Mouse (Mus musculus) T-helper 17 cell (primary cell): ENCODE measurements around the gene 6030452D12Rik.

Experiments
- in situ Hi-C, 2 experiments: fragments of 300-600 bp; cut with MboI, MseI; formaldehyde crosslinking; loops; 1 replicate in 1 of 2; 2 replicates in 1 of 2; pipeline ENCODE4 v1.15.1; 2025; ENCODE audit warnings: high pct_unique_total_duplicates in 2 of 2

Gene 6030452D12Rik

DNA sequence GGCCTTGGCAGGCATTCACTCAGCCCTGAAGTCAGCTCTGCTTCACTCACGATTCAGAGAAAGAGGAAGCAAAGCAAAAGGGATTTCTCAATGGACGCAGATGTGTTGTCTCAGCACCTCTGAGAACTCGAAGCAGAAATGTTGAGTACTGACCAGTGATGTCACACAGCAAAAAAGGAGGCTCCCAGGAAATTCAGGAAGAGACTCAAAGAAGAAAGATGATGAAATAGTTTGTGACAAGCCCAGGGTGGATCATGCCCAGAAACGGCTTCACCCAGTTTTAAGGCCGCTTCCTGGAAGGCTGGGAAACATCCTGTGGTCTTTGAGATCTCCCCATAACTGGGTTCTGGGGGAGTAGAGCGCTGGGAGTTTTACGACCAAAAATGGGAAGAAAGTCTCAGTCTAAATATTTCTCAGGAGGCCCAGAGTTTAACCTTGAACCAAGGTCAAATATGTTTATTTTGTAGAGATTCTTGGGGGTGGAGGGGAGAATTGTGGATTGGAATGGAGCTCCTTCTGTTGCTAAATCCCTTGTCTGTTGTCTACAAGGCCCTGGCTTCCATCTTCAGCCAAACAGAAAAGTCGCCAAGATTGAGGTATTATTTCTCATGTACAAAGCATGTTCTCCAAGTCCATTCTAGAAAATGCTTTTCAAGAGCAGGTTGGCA lies at the start of gene 6030452D12Rik:
6030452D12Rik (plus strand) TSS at position 505 of the 668 bp plus-strand sequence.
- in situ Hi-C loops: no loop called here

DNA sequence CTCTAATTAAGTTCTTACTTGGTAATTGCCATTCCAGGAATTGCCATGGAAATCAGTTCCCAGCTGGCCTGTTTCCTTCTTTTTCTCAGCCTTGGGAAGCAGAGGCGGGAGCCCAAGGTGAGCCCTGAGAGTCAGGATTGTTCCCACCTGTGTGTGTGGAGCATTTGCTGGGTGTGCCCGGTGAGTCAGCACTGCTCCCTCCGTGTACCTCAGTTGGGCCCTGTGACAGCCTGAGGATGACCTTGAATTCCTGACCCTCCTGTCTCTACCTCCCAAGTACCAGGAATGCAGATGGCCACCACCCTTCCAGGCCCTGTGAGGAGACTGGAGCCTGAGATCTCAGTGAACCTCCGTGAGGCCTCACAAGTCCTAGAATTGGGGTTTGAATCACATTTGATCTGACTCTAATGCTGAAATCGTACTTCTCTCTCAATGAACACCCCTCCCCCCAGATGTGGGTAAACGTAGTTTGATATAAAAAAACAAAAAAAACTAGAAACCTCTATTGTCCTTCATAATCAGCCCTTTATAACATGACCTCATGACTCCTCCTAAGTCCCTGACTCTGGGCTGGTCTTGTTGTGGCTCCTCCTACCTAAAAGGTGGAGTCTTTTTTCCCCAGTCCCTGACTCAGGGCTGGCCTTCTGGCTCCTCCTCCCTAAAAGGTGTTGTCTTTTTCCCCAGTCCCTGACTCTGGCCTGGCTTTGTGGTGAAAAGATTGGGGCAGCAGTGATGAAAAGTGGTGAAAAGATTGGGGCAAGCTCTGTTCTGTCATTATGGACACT lies 48.8 kb upstream of the 6030452D12Rik start:
- in situ Hi-C loops: loop anchor here in 1 of 2 experiments (10.0 kb wide), 1 partner anchor 293 kb away; no protein-coding TSS in a partner anchor

DNA sequence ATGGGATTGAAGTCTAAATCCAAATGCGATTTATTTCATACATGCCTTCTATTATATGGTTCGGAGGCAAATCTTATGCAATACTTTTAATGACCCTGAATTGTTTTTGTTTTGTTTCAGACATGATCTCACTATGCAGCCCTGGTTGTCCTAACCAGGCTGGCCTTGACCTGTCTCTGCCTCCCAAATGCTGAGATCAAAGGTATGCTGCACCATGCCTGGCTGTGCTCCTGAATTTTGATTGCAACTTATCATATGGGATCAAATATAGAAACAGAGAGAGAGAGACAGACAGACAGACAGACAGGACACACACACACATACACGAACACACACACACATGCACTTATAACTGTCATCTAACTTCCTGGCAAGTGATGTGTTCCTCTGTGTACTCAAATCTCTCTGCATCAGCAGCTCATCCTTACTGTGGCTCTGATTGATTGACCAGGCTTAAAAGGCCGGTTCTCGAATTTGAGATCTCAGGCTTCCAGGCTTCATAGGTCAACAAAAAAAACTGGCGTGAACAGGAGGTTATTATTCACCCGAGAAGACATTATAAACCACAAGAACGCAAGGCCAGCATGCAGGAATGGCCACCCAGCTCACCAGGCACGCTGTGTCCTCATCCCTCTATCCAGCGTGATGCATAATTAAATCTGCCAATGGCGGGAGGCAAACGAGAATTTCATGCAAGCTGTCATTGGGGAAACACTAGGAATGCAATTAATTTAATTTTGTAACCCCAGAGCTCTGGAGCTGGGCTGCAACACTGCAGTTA lies 47.4 kb upstream of the 6030452D12Rik start:
- in situ Hi-C loops: loop anchor here in 1 of 2 experiments (10.0 kb wide), 1 partner anchor 292 kb away; no protein-coding TSS in a partner anchor

- in situ Hi-C loops: loop anchor here in 1 of 2 experiments (10.0 kb wide), 1 partner anchor 291 kb away; no protein-coding TSS in a partner anchor
These were observed 46.3 kb upstream of the 6030452D12Rik start for GRCm38 (mm10) chr8:106454036-106454435.

DNA sequence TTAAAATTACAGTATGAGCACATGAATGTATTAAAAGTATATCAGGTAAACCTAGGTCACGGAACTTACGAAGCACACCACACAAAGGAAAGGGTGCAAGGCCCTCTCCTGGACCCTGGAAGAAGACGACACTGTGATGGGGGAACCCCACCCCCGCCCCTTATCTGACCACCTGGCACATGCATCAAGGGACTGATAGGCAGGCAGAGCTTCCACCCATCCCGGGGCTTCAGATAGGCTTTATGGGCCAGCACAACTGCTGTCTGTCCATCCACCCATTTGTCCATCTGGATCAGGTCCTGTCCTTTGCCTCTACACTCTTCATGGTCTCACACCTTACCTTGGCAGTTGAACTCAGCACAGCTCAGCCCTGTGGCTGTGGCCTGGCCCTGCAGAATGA lies 38.2 kb upstream of the 6030452D12Rik start:
- in situ Hi-C loops: no loop called here

- in situ Hi-C loops: no loop called here
These were observed 36.5 kb upstream of the 6030452D12Rik start for GRCm38 (mm10) chr8:106463795-106464194.

GRCm38 (mm10) chr8:106469485-106469884 lies 30.8 kb upstream of the 6030452D12Rik start:
- in situ Hi-C loops: no loop called here

DNA sequence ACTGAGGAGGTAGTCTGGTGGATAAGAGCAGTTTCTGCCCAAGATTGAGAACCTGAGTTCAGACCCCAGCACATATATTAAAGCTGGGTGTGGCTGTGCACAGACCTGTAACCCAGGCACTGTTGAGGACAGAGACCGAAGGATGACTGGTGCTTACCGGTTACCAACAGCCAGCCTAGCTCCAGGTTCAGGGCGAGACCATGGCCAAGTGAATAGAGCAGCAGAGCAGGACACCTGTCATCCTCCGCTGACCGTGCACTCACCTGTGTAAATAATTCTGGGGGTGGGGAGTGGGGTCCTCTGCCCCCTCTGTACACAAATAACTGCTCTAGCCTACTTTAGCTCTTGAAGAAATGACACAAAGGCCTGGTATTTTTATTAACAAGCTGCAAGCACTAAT lies 26.3 kb upstream of the 6030452D12Rik start:
- in situ Hi-C loops: no loop called here

GRCm38 (mm10) chr8:106504241-106504640 lies 3.9 kb downstream of the 6030452D12Rik start:
- in situ Hi-C loops: no loop called here

DNA sequence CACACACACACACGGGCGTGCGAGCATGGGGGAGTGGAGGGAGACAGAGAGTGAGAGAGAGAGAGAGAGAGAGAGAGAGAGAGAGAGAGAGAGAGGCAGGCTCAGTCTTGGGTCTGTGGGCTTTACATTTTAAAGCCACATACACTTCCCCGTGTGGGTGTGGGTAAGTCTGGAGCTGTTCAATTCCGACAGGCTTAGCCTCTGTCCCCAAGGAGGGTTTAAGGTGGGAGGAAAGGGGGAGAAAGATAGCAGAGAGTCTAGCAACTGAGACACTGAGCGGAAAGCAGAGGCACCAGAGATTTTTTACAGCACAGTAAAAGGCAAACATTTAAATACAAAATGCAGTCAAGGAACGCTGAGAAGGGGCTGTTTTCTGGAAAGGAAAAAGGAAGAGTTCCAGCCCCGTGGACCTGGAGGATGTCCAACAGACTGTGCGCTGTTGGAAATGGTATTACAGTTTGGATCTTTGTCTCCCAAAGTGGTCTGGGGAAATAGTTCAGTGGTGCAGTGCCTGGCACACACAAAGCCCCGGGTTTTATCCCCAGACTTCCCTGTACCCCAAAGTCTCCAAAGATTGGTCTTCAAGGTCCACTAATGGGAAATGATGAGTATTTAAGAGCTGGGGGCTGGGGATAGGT lies 5.1 kb downstream of the 6030452D12Rik start:
- in situ Hi-C loops: no loop called here

DNA sequence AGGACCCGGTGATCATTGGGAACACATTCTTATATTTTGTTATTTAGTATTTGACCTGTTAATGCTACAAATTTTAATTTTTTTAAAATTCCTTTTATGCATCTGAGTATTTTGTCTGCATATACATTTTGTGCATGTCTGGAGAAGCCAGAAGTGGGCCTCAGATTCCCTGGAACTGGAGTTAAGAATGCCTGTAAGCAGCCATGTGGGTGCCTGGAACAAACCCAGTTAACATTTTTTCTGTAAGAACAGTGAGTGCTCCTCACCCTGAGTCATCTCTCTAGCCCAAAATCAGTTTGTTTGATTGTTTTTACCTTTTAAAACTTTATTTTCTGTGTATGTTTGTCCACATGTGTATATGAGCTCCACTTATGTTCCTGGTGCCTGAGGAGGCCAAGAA lies 5.8 kb downstream of the 6030452D12Rik start:
- in situ Hi-C loops: no loop called here

DNA sequence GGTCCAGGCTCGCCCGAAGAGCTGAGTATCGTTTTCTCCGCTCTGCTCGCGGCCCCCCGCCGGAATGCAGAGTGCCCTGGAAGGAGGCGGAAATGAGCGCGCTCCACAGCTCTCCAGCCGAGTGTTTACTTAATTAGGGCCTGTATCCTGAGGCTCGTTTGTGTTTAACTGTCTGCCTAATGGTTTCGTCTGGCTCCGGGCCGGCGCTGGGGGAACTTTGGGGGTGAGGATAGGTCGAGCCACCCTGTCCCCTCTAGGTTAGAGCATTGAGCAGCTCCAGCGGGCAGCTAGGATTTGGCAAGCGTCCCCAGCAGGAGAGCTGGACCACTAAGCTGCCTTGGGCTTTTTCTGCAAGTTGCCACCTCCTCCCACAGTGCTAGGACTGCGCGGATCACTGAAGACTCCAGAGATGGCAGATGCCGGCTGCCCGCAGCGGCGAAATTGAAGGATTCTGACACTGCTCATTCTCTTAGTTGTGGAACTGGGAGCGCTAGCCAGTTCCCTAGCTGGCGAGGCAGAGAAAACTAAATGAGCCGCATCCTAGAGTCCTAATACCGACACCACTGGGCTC lies 7.5 kb downstream of the 6030452D12Rik start:
- in situ Hi-C loops: no loop called here

DNA sequence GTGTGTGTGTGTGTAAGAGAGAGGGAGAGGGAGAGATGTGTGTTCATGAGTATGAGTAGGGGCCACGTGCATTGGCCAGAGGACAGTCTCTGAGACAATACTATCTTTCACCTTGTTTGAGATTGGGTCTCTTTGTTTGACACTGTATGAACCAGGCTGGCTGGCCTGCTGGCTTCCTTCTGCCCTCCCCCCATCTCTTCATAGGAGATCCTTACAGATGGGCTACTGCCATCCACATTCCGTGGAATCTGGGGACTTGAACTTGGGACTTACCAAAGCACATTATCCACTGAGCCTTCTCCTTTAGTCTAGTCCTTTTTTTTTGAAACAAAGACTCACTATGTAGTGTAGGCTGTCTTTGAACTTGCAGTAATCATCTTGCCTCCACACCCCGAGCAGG lies 8.1 kb downstream of the 6030452D12Rik start:
- in situ Hi-C loops: no loop called here

DNA sequence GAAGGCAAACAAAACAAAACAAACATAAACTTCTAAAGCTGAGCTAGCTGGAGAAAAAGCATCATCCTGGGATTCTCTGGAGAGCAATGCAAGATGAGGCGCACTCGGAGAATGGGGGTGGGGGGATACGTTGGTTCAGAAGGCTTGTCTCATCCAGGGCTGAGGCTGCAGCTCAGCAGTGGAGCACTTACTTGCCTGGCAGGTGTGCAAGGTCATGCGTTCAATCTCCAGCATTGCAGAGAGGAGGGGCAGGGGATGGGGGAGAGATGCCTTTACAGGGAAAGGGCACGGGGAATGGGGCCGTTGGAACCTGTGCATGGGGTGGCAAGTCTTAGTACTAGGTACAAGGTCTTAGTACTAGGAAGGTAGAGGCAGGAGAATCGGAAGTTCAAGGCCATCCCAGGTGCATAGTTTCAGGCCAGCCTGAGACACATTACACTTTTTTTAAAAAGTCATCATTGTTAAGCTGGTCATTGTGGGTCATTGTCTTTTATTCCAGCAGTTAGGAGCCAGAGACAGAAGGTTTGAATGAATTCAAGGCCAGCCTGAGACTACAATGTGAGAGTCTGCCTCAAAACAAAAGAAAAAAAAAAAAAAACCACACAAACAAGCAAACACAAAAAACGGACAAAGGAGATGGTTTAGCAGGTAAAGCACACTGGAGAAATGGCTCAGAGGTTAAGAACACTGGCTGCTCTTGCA lies 8.9 kb downstream of the 6030452D12Rik start:
- in situ Hi-C loops: no loop called here

DNA sequence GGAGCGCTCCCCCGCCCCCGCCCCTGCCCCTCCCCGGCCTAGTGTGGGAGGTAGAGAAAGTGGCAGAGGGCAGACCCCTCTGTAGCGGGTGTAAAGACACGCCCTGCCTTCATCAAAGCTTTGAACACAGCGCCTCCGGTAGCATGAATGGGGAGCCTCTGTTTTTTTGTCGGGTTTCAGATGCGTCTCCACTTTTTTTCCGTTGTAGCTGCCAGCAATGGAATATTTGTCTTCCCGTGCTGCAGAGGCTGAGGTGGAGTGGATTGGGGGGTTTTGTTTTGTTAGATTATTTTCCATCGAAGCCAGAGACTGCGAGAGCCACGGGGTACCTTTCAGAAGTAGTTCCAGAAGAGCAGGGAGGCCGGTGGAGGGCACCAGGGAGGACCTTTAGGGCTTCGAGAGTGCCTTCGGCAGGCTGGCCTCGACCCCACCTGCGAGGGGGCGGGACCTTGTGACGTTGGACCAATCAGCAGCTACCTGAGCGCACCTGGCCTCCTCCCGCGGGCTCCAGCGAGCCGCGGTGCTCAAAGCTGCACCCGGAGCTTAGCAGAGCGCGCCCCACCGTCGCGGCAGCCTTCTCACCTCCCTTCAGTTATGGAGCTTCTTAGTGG lies 10.1 kb downstream of the 6030452D12Rik start, which contains the start of gene Cdh3:
Cdh3 (plus strand) TSS at position 527 of the 611 bp plus-strand sequence.
- in situ Hi-C loops: loop anchor here in 1 of 2 experiments (10.0 kb wide), 1 partner anchor 706 kb away; no protein-coding TSS in a partner anchor

DNA sequence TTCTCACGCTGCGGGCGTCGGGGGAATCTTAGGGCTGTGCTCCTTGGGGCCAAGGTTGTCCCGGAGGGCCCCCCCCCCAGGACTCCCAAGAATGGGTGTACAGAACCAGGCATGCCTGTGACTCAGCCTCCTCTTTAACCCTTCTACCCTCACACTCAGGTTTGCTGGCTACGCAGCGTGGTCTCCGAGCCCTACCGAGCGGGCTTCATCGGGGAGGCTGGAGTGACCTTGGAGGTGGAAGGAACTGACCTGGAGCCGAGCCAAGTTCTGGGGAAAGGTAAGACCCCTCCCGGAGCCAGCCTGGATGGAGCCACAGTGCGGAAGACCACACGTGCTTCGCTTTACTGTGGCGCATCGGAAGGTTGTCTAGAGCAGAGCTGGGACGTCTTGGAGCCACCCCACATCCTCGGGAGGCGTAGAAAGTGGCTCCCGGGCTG lies 10.8 kb downstream of the 6030452D12Rik start:
- in situ Hi-C loops: loop anchor here in 1 of 2 experiments (10.0 kb wide), 1 partner anchor 706 kb away; no protein-coding TSS in a partner anchor

- in situ Hi-C loops: loop anchor here in 1 of 2 experiments (10.0 kb wide), 1 partner anchor 707 kb away; no protein-coding TSS in a partner anchor
These were observed 11.3 kb downstream of the 6030452D12Rik start for GRCm38 (mm10) chr8:106511531-106512041.

GRCm38 (mm10) chr8:106512475-106513150 lies 12.3 kb downstream of the 6030452D12Rik start:
- in situ Hi-C loops: loop anchor here in 1 of 2 experiments (10.0 kb wide), 1 partner anchor 708 kb away; no protein-coding TSS in a partner anchor
